Mouse (Mus musculus) olfactory bulb, adult 2 months (tissue): ENCODE results near the gene Dgke.

Experiments
- CTCF ChIP-seq: fragments of 200-500 bp; IDR thresholded peaks from 2 replicates; pipeline ENCODE4 v1.5.1; 2012; ENCODE audit warnings: low read depth, mild to moderate bottlenecking, low read length, moderate library complexity; ENCODE audit not compliant: insufficient read depth
- POLR2A ChIP-seq: fragments of 200-500 bp; IDR thresholded peaks from 2 replicates; pipeline ENCODE4 v1.6.1; 2012; ENCODE audit warnings: mild to moderate bottlenecking, low read depth, low read length, moderate library complexity; ENCODE audit not compliant: insufficient read depth

- no peak for TF ChIP-seq CTCF
- TF ChIP-seq POLR2A: no peak
Observed at GRCm38 (mm10) chr11:89035552-89035951, 31.1 kb downstream of the Dgke start.
